Mouse (Mus musculus) liver, postnatal 0 days (tissue): ENCODE measurements at regions not wholly inside any gene's neighbourhood (a gene's known extent, or its start where the extent isn't known, plus 50 kb on each side); places are given as distances from the start of the nearest gene placed in this dataset.

Source experiments
- ATAC-seq: fragments of 200-750 bp; cut with Nextera tagmentation; 2 replicates; pipeline ENCODE4 v1.8.0; 2017; ENCODE audit warnings: mild to moderate bottlenecking, moderate library complexity
- DNase-seq: peaks from one replicate; pipeline ENCODE4 v3.0.0-alpha.2; 2016
- H3K27ac ChIP-seq: fragments of 300-500 bp; sonication (generic); 2 replicates; pipeline ENCODE4 v1.5.1; 2014; ENCODE audit warnings: antibody characterized with exemption, moderate library complexity, mild to moderate bottlenecking, low read depth
- H3K27me3 ChIP-seq: fragments of 300-500 bp; sonication (generic); 2 replicates; pipeline ENCODE4 v1.6.1; 2014; ENCODE audit warnings: low read length, control low read depth, mixed read lengths; ENCODE audit not compliant: insufficient read depth
- H3K36me3 ChIP-seq: fragments of 300-500 bp; sonication (generic); replicated peaks from 2 replicates; pipeline ENCODE4 v1.6.1; 2014; ENCODE audit warnings: mild to moderate bottlenecking, control low read depth, low read length, moderate library complexity, mixed read lengths; ENCODE audit not compliant: insufficient read depth
- H3K4me1 ChIP-seq: fragments of 300-500 bp; sonication (generic); 2 replicates; pipeline ENCODE4 v1.6.1; 2014; ENCODE audit warnings: antibody characterized with exemption, mild to moderate bottlenecking, control low read depth; ENCODE audit not compliant: insufficient read depth
- H3K4me2 ChIP-seq: fragments of 300-500 bp; sonication (generic); 2 replicates; pipeline ENCODE4 v1.6.1; 2014; ENCODE audit warnings: low read depth, mild to moderate bottlenecking, low read length, moderate library complexity, mixed read lengths
- H3K4me3 ChIP-seq: fragments of 300-500 bp; sonication (generic); 2 replicates; pipeline ENCODE4 v1.5.1; 2014; ENCODE audit warnings: low read depth, low read length
- H3K9ac ChIP-seq: fragments of 300-500 bp; sonication (generic); replicated peaks from 2 replicates; pipeline ENCODE4 v1.6.1; 2014; ENCODE audit warnings: mild to moderate bottlenecking, moderate library complexity
- H3K9me3 ChIP-seq: fragments of 300-500 bp; sonication (generic); 2 replicates; pipeline ENCODE4 v1.6.1; 2016; ENCODE audit warnings: mild to moderate bottlenecking, control low read depth, low read length, mixed read lengths
- CTCF ChIP-seq: sonication (generic); IDR thresholded peaks from 2 replicates; pipeline ENCODE4 v1.5.1; 2016; ENCODE audit warnings: antibody characterized with exemption, low read depth
- EP300 ChIP-seq: IDR thresholded peaks from 2 replicates; pipeline ENCODE4 v1.6.1; 2016; ENCODE audit warnings: antibody characterized with exemption, low read depth, mild to moderate bottlenecking
- WGBS: fragments of 180-500 bp; shearing (Covaris S2); extraction: QIAGEN DNeasy Blood & Tissue Kit; methylation state at CpG from one replicate; pipeline ENCODE4 v1.1.7; 2014; ENCODE audit not compliant: insufficient replicate concordance; 5-methylcytosine and 5-hydroxymethylcytosine counted together

DNA sequence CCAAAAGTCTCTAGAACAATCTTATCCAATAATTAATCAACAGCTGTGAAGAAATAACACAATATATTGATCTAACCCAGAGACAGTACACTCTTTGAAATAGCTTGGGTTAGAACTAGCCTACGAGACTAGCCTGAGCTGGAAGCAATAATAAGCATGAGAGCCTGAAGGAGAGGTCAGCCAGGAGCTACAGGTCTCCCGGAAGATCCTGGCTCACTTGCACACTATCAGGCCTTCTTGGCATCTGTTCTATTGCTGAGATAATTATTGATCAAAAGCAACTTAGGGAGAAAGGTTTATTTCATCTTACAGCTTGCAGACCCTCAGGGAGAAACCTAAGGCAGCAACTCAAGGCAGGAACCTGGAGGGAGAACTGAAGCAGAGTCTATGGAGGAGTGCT, 64.0 kb upstream of the Hes1 start:
- H3K9me3 ChIP-seq = no peaks in the 10 kb centered on the region
- H3K9ac ChIP-seq = no peak overlapping the region
- H3K36me3 ChIP-seq = no peaks in the 10 kb centered on the region
- no peak overlapping the region for H3K27ac ChIP-seq
- no peak for DNase-seq
- H3K27me3 ChIP-seq = no peaks in the 10 kb centered on the region
- 68% methylated on average over 2 of the region's 2 CpGs for WGBS
- ATAC-seq = no peak
- H3K4me3 ChIP-seq = no peak overlapping the region
- no peak for TF ChIP-seq CTCF
- no peak for TF ChIP-seq EP300
- H3K4me1 ChIP-seq = peaks cover 20% of the 10 kb centered on the region
- H3K4me2 ChIP-seq = no peak overlapping the region

DNA sequence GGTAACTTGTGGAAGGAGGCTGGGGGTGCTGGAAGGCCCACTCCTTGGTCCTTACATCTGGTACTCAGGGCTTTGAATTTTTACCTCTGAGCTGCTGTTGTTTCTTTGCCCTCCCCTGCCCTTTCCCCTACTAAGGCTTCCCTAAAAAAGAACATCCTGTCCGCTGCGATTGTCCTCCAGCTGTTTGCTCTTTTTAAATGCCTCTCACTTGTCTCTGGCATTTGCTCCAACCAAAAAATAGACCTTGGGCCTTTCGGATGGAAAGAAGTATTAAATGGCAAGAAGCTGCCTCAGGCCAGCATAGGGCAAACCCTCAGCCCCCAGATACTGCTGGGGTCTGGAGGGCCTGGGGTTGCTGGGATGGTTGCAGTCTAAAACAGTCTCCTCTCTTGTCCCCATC, 59.1 kb upstream of the Hes1 start:
- Histone ChIP-seq H3K9ac (no peak overlapping the region), H3K36me3 (no peaks in the 10 kb centered on the region), H3K27me3 (no peaks in the 10 kb centered on the region), H3K4me2 (no peak overlapping the region), H3K27ac (peak overlapping the region; percentile 71), H3K4me1 (peaks cover 20% of the 10 kb centered on the region), H3K4me3 (no peak overlapping the region), H3K9me3 (no peaks in the 10 kb centered on the region)
- WGBS = 34% methylated on average over 3 of the region's 3 CpGs
- peak; percentile 32; the same call in 1 of the 2 replicates for TF ChIP-seq EP300
- TF ChIP-seq CTCF = no peak
- DNase-seq = no peak
- no peak for ATAC-seq

DNA sequence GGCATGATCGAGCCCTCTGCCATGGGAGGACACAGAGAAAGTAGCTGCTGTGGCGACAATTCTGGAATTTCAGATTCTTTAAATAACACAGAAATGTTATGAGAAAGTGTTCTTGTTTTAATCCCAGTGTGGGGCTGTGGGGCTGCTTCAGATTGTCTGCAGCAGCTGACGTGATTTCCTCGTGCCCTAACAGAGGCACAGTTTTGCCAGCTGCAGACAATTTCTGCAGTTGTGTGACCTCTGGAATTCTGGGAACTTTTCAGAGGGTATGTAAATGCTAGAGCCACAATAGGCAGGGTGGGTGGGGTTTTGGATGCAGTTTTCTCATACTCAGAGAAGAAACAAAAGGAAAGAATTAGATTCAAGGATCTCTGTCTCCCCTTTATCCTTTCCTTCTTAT, 57.4 kb upstream of the Hes1 start:
- Histone ChIP-seq H3K36me3 (no peaks in the 10 kb centered on the region), H3K4me3 (no peak overlapping the region), H3K27me3 (no peaks in the 10 kb centered on the region), H3K4me1 (peaks cover 23% of the 10 kb centered on the region), H3K9ac (no peak overlapping the region), H3K27ac (no peak overlapping the region), H3K4me2 (no peak overlapping the region), H3K9me3 (no peaks in the 10 kb centered on the region)
- DNase-seq (no peak), ATAC-seq (no peak)
- WGBS = 77% methylated on average over 4 of the region's 4 CpGs
- TF ChIP-seq CTCF (no peak), EP300 (no peak)

DNA sequence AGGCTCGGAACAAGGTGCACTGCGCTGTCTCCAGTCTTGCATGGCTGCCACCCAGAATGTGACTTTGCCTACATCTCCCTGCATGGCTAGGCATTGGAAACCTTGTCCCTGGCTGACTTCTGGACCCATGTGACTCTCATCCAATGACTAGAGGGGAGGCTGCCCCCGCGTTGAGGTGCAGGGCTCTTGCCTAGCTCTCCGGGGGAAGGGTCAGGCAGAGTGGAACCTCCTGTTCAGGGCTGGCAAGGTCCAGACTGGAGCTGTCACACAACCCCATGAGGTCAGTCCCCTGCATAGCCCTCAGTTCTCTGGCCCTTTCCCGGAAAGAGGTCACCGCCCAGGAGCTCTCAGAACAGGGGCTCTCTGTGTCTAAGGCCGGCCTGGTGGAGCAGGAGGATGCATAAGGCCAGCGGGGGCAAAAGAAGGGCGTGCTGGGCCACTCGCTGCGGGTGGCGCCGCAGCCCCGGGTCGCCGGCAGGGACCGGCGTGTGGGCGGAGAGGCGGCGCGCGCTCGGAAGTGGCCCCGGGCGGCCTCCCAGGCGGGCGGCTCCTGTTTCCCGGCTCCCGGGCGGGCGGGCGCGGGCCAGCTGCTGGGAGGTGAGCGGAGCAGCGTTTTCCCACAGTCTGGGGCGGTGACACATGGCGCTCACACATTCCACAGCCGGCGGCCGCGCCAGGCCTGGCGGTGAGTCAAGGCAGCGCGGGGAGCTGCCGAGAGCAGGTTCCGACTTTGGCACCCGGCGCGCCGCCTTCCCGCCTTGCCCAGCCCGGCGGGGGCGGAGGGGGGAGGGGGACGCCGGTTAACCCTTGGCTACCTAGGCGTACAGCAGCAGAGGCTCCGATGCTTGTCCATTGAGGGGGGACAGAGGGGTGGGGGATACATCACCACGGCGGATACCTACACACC, 55.5 kb upstream of the Hes1 start:
- H3K4me2 ChIP-seq = peak overlapping the region; percentile 85
- H3K4me3 ChIP-seq = peak overlapping the region; percentile 62
- H3K36me3 ChIP-seq = no peaks in the 10 kb centered on the region
- WGBS = 3% methylated on average over 39 of the region's 62 CpGs
- no peaks in the 10 kb centered on the region for H3K27me3 ChIP-seq
- DNase-seq (peak; percentile 82), ATAC-seq (peak; percentile 86)
- peaks cover 24% of the 10 kb centered on the region for H3K4me1 ChIP-seq
- peak overlapping the region; percentile 82 for H3K9ac ChIP-seq
- TF ChIP-seq CTCF (peak; percentile 40), EP300 (peak; percentile 63; the same call in 1 of the 2 replicates)
- no peaks in the 10 kb centered on the region for H3K9me3 ChIP-seq
- peak overlapping the region; percentile 99 for H3K27ac ChIP-seq

DNA sequence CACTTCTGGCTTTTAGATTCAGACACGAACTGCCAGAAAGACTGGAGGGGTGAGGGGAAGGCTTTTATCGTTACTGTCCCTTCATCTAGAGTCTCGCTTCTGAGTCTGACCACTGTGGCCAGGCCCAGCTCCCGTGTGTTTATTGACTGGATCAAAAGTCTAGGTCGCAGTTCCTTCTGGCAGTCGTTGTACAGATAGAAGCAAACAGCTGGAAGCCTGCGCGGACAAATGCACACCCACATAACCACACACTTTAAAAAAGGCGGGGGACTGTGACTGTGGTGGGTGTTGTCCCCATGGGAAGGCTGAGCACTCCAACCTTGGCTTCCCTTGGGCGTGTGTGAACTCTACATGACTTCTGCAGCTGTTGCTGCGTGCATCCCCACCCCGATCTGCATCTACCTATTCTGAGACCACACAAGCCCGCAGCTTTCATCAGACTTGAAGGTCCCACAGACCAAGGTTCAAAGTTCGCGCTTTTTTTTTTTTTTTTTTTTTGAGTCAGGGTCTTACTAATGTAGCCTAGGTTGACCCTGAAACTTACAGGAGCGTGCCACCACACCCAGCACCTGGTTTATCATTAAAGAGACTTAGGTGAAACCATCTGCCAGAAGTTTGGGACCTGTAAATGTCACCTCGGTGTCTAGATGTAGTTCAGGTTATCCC, 54.5 kb upstream of the Hes1 start:
- Histone ChIP-seq H3K36me3 (no peaks in the 10 kb centered on the region), H3K9me3 (no peaks in the 10 kb centered on the region), H3K9ac (peak overlapping the region; percentile 82), H3K4me1 (peaks cover 28% of the 10 kb centered on the region), H3K27me3 (no peaks in the 10 kb centered on the region), H3K27ac (peak overlapping the region; percentile 99), H3K4me3 (peak overlapping the region; percentile 62), H3K4me2 (peak overlapping the region; percentile 85)
- no peak for TF ChIP-seq CTCF
- no peak for TF ChIP-seq EP300
- DNase-seq (peak; percentile 67), ATAC-seq (peak; percentile 59)
- 10% methylated on average over 17 of the region's 17 CpGs for whole genome bisulfite sequencing

DNA sequence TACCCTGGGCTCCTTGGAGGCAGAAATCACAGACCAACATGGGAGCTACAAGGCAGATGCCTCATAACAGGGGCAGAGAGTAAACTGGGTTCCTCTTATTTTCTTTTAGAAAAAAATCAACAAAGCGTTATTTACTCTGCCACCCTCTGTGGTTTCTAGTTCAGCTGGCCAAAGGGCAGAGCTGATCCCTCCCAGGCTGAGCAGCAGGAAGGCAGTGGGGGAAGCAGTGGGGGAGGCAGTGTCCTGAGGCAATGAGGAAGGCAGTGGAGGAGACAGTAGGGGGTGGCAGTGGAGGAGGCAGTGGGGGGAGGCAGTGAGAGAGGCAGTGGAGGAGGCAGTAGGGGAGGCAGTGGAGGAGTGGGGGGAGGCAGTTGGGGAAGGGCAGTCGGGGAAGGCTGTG, 51.1 kb upstream of the Hes1 start:
- no peaks in the 10 kb centered on the region for H3K9me3 ChIP-seq
- TF ChIP-seq EP300 (no peak), CTCF (no peak)
- no peak overlapping the region for H3K4me3 ChIP-seq
- H3K27ac ChIP-seq = peak overlapping the region; percentile 79
- H3K36me3 ChIP-seq = no peaks in the 10 kb centered on the region
- H3K4me1 ChIP-seq = peaks cover 13% of the 10 kb centered on the region; the same call in 1 of the 2 replicates
- no peak overlapping the region; the same call in 1 of the 2 replicates for H3K4me2 ChIP-seq
- ATAC-seq (peak; percentile 35), DNase-seq (peak; percentile 61)
- H3K27me3 ChIP-seq = no peaks in the 10 kb centered on the region
- H3K9ac ChIP-seq = no peak overlapping the region
- 22% methylated on average over 2 of the region's 2 CpGs for WGBS
